Mouse (Mus musculus) frontal cortex, postnatal 25 days (tissue): ENCODE measurements around the gene Nrxn2.

Experiments used
- DNase-seq, 2 experiments: peaks; one replicate each; pipeline ENCODE4 v3.0.0; 2022; ENCODE audit warnings: low spot score in 2 of 2

The Nrxn2 gene

DNA sequence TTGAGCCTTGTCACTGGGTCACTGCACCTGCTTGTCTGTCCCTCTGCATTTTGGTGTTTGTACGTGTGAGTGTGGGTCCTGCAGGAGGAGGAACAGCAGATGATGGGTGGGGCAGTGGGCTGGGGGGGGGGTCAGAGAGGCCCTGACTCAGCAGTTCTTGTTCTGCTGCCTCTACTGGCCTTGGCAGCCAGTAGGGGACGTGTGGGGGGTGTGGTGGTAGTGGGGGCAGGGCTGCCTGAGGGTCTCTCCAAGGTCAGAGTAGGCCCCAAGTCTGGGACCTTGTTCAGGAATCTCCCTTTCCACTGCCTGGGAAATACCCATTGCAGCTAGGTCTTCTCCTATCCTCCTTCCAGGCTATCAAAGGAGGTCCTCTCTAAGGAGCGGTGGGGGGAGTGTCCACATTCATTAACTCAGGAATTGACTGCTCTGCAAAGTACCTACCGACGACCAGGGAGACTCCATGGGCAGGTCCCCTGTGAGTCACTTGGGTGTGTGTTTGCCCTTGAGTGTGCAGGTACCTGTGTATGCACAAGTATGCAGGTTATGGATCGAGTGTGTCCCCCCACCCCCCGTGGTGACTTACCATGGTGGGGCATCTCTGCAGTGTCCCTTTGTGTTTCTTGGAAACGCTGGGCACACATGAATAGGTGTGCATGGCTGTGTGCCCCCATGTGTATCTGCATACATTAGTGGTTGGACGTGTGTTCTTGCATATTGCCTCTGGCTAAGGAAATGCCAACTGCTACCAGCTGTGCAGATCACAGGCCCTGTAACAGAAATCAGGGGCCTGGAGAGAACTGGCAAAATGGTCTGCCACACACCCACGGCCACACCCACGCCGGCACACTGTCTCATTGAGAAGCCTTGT is 1.4 kb upstream of the Nrxn2 start:
- peak in 1 of 2 experiments; percentile 3 for DNase-seq

DNA sequence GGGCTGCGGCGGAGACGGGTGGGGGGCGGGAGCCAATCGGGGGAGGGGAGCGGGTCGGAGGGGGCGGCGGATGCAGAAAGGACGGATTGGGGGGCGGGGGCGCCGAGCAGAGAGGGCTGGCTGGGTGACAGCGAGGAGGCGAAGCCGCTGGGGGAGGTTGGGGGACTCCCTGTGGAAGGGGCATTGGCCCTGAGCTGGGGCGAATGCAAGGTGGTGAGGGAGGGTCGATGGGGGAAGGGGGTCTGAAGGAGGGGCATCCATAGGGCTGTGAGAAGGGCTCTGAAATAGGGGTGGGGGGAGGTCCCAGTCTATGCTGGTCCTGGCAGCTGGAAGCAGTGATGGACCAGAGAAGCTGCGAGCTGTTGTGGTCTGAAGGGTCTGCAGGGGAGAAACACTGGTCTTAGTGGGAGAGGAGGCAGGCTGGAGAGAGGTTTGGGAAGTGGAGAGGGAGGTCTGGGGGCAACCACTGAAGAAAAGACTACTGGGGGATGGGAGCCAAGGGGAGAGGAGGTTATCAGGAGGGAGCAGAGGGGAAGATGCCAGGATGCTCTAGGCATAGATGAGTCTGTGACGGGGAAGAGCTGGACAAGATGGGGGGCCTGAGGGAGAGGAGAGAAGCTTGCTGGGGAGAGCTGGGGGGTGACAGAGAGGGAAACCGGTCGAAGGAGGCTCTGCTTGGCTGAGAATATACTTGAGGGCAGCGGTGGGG is 607 bp downstream of the Nrxn2 start:
- DNase-seq, result no peak

DNA sequence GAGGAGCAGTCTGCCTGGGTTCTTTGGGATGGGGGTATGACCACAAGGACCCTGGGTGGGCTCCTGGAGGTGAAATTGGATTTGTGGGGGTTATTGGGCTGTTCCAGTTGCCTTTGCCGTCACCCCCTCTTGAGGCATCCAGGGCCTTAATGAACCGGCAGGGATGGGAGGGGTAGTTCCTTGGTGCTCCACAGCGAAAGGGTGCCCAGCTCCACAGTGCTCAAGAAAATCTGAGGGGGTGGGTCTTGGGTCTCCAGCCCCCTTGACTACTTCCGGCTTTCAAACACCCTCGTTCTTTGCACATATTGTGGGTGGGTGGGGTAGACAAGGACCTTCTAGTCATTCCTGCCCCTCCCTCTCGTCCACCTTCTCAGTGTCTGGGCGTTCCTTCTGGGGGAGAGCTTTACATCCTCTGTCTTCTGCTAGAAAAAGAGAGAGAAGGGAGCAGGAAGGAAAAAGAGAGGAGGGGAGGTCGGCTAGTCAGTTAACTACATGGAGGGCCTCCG is 1.3 kb downstream of the Nrxn2 start:
- no peak for DNase-seq

DNA sequence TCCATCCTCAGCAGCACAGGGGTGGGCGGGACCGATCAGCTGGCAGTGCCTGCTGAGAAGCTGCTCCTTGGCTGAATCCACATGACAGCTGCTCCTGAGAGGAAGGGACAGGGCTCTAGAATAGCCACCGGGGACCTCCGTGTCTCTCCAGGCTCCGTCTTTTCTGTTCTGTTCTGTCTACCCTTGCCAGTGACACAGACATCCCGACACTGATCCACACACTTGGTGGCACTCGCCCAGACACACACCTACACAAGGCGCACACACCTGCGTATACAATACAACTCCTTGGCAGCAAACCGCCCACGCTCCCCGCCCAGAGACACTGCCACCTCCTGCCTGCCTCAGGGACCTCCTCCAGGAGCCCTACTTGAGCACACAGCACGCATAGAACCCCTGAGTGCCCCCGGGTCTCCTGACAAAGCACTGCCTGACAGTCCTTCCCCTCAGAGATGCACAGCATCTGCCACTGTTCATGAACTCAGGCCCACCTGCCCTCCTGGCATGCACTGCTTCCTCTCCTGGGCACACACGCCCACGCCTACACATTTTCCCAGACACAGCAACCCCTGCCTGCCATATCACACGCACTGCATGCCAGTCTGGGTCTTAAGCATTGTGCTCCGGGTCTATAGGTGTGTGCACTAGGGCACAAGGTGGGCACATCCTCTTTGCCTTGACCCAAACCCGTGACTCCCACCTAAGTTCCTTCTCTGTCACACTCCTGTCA is 2.1 kb downstream of the Nrxn2 start:
- no peak for DNase-seq

DNA sequence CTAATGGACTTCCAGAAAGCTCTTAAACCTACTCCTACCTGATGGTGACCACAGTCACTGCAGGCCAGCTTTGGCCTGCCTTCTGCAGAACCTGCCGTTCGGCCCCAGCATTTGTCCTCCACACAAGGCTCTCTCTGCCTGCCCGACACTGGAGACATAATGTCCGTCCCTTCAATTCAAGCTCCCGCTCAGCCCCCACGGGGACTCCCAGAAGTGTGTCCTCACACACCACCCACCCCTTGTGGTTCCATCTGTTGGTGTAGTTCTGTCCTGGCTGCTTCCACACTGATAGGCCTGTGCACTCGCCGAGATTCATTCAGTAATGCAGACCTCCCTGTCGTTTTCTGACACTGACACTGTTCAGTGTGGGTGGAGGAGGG is 2.7 kb downstream of the Nrxn2 start:
- DNase-seq, result no peak

DNA sequence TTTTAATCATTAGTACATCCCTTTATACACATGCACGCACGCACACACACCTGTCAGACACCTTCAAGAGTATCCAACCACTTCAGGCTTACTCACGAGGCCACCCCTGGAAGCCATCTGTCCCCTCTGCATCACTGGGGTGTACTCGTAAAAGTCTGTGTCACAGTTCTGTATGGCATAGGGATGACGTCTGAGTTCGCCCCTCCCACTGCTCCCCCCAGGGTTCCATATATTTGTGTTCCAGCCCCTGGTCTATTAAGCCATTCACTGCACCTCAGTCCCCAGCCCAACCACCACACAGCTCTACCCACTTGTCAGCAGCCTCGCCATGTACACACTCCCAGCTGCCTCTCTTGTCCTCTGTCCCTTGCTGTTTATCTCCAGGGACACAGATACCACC is 3.5 kb downstream of the Nrxn2 start:
- no peak for DNase-seq

DNA sequence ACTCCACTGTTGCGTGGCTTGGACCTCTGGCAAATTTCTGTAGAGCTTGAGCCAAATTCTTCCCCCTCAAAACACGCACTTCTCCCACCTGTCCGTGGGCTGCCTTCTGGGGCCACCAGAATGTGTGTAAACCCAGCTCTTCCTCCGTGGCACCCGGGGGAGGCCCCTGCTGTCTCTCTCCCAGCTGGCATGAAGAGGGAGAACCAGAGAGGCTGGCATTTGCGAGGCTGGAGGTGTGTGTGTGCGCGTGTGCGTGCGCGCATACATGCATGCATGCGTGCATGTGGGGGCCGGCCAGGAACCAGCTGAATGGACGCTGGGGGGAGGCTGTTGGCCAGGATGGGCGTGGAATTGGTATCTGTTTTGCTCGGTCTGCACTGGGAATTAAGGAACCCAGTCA is 4.7 kb downstream of the Nrxn2 start:
- no peak for DNase-seq

DNA sequence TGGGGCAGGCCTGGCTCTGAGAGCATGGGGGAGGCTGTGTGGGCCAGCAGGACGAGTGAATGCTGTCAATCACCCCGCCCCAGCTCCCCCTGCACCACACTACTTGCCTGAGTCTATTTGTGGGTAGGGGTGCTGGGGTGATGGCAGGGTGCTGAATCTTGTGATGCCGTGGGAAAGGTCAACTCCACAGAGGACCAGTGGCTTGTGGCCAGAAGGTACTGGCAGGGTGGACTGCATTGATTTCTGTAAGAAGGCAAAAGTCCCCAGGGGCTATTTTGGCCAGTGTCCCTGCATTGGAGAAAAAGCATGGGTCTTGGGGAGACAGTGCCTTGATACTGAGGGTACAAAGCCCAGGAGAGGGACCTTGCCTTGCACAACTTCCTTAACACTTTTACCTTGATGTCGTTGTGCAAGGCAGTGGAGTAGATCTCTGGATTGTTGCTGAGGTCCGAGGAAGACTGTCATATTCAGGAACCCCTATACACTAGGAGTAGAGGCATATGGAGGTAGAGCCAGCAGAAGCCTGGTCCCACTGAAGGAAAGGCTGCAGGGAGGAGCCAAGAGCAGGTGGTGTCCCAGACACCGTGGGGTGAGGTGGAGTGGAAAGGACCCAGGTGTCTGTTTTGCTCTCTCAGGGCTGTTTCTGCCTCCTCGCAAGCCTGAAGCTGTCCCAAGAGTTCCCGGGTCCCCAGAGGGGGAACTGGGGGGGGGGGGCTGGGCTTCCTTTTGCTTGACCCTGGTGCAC is 5.8 kb downstream of the Nrxn2 start:
- no peak for DNase-seq

DNA sequence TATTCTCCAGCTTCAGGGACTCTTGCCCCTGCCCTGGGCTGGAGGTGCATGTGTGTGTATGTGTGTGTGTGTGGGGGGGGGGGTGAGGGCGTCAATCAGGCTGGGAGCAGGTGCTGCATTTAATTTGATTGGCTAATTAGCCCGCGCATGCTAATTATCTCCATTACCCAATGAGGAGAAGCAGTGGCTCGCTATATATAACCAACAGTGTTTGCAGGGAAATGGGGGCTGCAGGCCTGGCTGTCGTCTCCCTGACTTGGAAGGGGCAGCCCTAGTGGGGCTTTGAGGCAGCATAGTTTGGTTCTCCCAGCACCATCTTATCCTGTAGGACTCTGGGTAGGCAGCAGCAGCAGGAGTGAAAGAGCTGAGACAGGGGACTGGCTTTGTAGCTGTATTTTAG is 7.1 kb downstream of the Nrxn2 start:
- DNase-seq, result no peak

DNA sequence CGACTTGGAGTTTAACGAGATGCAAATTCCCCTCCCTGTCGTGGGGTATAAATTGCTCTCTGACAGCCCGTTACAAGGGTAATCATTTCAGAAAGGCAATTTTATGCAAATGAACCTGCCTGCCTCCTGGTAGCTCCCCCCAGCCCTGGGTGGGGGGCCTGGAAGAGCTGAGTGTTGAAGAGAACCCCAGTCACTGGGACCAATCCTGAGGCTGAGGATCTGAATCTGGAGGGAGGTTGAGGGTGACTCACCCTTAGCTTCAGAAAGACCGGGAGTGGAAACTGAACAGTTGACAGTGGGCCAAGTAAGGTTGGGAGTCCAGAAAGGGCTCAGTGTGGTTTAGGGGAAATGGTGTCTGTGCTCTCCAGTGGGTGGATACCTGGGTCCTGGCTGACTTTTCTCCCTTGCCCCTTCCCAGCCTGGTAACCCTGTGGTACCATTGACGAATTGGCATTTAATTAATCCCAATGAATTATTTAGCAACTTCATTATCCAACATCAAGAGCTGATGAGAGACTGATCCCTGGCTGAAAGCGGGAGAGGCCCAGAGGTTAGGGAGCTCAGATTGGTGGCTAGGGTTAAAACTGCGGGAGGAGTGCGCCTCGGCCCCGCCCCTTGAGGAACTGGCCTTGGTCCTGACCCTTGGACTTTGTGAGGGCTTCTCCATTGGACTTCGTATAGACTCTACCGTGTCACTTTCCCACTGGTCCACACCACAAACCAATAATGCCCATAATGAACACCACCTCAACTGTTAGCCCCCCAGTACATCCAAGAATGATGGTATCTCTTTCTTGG is 8.4 kb downstream of the Nrxn2 start:
- no peak for DNase-seq

DNA sequence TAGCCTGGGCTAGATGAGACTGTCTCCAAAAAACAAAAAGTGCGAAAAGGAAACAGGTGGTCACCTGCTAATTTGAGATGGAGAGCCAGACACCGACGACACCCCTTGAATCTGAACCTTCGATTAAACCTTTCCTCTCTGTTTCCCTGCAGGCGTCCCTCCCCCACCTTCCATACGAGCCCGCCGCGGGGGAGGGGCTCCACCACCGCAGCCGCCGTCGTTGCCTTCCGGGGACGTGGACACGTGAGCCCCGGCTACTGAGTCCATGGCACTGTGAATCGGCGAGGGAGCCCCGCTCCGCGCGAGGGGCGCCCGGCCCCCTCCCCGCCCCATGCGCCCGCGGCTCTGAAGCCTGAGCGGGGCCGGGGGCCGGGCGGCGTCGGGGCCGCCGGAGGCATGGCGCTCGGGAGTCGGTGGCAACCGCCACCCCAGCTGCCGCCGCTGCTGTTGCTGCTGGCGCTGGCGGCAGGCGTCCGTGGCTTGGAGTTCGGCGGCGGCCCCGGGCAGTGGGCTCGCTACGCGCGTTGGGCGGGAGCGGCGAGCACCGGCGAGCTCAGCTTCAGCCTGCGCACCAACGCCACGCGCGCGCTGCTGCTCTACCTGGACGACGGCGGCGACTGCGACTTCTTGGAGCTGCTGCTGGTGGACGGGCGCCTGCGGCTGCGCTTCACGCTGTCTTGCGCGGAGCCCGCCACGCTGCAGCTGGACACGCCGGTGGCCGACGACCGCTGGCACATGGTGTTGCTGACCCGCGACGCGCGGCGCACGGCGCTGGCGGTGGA is 9.3 kb downstream of the Nrxn2 start:
- peak in 1 of 2 experiments; percentile 14 for DNase-seq

DNA sequence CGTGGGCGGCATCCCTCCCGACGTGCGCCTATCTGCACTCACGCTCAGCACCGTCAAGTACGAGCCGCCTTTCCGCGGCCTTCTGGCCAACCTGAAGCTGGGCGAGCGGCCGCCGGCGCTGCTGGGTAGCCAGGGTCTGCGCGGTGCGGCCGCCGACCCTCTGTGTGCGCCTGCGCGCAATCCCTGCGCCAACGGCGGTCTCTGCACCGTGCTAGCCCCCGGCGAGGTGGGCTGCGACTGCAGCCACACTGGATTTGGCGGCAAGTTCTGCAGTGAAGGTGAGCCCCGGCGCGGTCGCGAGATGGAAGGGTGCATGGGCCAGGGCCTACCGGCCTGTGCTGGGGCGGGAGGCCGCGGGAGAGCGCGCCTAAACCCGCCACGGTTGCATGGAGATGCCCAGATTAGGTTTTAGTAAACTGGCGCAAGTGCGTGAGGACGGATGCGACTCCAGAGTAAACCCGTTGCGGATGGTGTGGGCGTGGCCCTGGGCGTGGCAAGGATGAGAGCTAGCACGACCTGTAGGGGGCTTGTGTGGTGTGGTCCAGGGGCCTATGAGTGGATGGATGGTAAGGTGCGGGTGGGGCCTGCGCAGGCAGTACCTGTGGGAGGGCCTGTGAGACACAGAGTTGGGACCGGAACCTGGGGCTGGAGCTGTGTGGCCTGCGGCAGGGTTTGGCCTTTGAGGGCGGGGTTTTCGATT is 10.1 kb downstream of the Nrxn2 start:
- no peak for DNase-seq

DNA sequence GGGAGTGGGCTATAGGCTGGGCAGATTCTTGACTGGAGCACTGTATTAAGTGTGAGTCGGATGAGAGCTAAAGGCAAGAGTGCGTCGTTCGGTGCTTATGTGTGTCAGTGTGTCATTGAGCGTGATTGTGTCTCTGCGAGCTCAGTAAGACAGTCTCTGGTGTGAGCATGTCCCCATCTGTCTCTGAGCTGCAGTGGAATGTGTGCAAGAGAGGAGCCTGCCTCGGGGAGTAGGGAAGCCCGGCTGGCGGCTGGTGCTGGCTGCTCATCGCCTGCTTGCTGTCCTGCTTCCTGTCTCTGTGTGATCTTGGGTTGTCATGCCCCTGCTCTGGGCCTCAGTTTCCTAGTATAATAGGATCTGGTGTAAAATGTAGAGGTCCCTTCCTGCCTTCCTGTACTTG is 24.5 kb downstream of the Nrxn2 start:
- DNase-seq, result no peak

DNA sequence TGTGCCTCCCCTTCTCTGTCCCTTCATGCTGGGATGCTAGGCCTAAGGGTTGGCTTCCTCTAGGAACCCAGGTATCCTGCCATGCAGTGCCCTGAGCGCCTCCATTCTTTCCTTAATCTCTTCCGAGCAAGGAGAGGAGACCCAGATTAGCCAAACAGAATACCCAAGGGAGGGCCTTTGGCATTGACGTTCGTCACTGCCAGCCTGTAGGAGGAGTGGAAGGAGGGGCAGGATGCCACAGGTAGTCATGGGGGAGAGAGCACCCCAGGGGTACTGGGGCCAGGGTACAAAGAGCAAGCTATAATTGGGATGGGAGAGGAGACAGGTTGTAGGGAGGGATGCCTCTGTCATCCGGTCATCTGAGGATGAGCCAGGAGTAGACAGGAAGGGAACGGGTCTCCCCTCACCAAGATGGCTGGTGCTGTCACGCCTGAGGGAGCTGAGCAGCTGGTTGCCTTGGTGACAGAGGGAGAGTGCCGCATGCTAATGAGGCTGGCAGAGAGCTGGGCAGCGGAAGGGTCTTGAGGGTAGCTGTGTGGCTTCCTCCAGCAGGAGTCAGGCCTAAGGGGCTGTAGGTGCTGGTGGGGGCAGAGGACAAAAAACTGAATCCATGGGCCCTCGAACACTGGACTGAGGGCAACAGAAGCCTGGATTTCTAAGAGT is 27.4 kb downstream of the Nrxn2 start:
- no peak for DNase-seq

DNA sequence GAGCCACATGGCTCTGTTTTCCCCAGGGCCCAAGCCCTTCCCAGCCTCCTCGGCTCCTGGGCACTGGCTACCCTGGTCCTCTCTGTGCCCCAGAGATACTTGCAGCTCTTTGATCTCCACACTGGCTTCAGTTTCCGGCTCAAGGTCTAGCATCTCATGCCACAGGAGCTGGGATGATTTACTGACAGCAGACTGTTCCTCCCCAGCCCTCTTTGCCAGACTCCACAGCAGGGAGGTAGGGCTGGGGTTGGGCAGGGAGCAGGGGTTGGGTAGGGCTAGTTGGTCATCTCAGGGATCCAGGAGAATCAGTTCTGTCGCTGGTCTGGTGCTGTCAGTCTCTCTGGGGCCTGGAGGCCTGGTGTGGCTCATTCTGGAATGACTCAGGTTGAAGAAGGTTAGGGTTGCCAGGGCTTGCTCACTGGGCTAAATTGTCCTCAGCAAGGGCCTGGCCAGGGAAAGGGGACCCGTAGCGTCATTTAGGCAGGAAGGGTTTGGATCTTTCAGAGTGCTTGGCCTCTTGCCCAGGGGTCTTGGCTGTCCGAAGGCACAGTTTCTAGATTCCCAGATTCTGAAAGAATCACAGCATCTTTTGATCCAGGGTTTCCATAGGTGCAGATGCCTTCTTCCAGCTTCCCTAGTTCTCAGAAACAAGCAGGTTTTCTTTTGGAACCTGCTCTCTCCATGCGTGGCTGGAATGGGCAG is 28.4 kb downstream of the Nrxn2 start:
- DNase-seq, result no peak

DNA sequence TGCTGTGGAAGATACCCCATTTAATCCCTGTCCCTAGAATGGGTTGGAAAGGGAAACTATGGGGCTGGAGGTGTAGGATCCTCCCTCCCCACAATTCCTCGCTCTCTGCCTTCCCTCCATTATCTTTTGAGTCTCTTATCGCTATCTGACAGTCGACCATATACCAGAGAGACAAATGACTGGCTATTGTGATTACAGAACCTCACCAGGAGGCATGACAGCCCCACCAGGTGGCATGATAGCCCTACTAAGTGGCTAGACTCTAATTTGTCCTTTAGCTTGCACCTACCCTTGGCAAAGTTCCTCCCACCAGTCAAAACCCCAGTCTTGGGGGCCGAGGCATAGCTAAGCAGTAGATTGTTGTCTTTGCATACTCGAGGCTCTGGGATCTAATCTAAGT is 30.2 kb downstream of the Nrxn2 start:
- no peak for DNase-seq

DNA sequence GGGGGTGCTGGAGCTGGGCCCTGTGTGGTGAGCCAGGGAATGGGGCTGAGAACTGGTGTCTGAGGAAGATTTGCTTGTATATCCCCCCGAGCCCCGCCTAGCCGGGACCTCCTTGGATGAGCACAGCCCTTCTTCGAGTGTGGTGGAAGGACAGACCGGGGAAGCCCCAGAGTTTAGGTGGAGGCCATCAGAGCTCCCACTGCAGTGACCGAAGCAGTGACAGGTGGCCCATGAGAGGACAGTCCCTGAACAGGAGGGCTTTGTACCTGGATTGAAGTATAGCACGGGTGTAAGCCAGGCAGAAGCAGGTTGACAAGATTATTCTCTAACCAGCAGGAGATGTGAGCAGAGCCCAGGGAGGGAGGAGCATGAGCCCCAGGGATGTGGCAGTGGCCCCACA is 31.3 kb downstream of the Nrxn2 start:
- DNase-seq, result no peak

DNA sequence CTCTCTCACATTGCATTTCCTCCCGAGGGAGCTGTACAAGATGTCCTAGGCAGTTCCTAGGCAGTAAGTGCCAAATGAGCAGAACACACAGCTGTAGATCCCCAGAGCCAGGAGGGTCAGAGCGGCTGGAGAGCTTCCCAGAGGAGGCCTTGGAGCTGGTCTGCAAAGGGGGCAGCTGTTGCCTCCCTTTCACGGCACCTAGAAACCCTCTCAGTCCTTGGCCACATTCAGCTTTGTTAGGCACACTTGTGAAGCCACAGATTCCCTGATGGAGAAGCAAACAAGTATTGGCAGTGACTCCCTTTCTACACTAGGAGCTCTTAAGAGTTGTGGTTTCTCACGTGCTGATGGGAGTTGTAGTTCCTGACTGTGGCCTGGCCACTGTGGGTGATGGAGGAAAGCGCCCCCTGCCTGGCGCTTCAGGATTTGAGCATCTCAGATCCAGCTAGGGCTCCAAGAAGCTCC is 33.5 kb downstream of the Nrxn2 start:
- peak; percentile 55 to 70 for DNase-seq
